Mouse (Mus musculus): ENCODE results near the gene Layn.

Layn gene

DNA sequence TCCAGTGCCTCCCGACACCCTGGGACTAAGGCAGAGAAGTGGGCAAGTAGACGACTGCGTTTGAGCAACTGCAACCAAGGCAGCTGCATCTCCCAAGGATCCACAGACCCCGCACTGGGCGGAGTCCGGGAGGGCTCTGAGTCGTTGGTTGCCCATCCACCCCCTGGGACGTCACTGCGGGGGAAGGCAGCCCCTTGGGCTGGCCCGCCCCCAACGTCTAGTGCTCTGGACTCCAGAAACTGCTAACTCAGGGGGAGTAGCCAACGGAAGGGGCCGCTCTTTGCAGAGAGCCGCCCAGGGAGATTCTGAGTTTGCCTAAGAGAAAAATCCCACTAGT is at the start of gene Layn:
TSS of gene Layn (minus strand) at position 116 of the 337 bp plus-strand sequence.
- DNase-seq, result peak; percentile 99

DNA sequence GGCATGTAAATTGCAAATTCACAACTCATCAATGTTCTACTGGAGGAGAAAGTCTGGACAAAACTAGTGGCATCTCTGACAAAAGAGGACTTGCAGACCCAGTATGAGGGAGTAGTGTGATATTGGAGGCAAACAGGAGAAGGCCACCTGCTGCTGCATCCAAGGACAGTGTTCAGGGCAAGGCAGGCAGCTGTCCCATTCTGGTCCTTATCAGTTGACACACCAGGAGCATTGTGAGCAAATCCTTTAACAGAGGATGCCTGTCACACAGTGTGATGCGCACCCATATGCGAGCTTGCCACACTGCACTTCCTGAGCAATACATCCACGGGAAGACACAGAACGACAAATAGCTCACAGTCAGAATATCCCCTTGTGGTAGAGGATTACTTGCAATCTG is 37.9 kb upstream of the Layn start:
- DNase-seq, result peak; percentile 80

DNA sequence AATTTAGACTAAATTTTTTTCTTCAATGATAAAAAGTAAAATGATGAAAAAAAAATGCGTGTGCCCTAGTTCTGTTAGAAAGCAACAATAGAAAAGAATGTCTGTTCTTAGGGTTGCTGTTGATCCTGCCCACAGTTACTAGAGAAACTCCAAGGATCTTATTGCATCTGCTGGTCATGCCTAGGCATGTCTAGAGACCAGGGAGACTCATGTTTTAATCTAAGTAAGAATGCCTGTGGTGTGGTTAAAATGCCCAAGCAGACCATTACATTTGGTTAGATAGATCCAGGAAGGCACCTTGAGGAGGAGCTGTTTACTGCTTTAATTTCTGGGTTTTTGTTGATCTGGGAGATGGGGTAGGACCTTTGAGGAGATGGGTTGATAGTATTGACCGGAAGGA is 28.9 kb upstream of the Layn start:
- no peak for DNase-seq

DNA sequence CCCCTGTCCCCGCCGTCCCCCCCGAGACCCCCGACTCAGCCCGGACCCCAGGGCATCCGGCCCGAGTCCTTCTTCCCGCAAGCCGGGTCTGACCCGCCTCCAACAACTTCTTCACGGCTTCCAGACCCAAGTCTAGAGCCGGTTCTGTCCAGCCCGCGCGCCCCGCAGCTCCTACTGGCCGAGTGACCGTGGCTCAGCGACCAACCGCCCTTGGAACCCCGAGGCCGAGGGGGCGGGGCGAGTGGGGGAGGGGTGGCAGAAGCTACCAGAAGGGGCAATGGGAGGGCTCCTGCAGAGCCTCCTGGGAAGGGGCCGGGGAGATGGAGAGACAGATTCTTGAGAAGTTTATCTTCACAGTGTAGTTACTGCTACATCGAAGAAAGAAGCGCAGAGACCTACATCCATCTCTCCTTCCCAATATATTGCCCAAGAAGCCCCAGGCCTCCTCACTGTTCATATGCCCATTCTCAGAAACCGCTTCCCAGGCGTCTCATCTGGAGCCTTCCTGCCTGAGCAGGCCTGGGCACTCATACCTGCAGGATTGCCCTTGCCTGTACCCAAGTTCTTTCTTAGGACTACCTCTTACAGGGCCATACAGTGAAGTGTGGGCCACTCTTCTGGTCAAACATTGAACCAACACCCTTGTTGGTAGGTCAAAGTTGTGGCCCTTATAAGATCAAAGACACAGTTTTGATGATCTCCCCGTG is 27.1 kb upstream of the Layn start:
- DNase-seq, result peak; percentile 89

DNA sequence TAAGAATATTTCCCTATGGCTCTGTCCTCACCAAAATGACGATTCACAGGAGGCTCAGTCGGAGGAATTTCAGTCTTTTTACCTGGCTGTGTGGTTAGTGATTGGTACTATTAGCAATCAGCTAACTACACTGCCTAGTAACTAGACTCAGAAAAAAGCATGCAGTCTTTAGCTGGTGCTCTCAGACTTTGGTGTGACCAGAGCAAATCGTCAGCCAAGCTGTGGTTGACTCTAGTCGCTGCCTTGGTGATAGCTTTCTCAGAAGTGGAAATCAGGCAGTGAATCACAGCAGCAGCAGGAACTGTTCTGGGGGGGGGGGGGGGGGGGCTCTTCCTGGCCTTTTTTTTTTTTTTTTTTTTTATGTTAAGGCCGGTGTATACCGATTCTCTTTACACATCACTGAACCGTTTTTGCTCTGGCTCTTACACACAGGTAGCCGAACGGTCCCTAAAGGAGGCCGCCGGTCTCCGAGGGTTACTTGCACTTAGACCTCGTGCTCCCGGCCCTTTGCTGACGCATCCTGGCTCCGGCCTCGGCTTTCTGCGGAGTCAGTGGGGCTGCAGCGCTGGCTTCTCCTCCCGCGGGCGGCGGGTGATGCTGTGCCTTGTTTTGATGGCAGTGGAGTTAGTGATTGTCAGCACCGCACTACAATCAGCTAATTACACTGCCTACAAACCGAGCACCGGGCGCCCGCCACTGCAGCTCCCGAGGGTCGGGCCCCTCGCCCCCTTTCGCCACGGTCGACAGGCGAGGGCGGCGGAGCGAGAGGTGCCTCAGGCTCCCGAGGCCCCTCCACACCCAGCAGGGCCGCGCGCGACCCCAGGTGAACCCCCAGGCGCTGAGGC is 26.3 kb upstream of the Layn start:
- peak; percentile 92 for DNase-seq

DNA sequence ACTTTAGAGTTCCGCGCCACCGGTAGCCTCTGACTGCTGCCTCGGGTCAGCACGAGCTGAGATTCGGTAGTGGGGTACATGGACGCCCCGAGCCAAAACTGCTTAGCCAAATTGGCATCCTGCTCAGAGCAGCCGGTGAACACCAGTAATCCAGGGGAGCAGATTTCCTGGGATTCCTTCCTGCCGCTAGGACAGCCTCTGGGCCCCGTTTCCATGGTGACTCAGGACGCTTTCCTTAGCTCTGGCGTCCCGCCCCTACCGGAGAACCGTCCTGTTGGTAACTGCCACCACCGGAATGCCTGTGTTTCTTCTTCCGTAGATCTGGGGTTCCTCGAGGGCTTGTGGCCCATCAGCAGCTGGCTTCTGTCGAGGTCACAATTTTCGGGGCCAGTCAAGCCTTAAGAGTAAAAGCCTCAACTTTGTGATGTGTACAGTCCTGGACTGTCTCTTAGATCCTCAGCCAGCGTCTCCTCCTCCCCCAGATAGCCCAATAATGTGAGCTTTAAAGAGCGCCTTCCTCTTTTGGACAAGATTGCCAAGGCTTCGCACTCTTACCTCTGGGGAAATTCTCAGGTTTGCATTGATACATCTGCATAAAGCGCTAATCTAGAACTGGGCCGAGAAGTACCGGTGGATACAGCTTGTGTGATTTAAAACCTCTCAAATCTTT is 25.0 kb upstream of the Layn start, which contains the start of gene 4833427G06Rik:
TSS of gene 4833427G06Rik (minus strand) at position 323 of the 670 bp plus-strand sequence.
- DNase-seq, result peak; percentile 92

DNA sequence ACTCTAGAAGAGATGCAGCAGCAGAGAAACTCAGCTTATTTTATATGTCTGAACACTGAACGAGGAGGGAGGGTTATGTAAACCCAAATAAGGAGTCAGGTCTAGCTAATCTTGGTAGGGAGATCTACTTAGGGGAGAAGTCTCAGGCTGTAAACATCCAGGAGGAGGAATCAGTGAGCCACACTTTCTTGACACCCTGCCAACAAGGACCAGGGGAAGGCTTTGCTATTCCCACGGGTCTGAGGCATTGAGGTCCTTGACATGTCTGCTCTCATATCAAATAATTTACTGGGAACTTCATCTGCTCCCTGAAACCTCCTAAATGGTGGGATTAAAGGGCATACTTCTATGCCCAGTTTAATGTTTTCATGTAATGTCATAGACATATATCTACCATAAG is 19.4 kb upstream of the Layn start:
- DNase-seq, result no peak

DNA sequence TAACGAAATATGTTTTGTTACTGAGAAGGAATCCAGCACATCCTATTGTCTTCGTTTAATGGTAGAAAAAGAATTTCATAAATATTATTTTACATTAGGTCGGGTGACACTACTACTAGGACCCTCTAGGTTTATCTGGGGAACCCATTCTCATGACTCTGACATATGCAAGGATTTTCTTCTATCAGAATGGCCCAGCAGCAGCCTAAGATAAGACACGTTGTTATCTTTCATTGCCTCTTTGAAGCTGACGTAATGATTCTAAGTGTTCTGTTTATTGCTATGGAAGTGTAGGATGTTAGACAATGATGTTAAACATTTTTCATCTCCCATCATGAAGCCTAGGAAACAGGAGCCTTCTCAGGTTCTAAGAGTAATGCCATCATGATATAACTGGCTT is 16.8 kb upstream of the Layn start:
- DNase-seq, result no peak

DNA sequence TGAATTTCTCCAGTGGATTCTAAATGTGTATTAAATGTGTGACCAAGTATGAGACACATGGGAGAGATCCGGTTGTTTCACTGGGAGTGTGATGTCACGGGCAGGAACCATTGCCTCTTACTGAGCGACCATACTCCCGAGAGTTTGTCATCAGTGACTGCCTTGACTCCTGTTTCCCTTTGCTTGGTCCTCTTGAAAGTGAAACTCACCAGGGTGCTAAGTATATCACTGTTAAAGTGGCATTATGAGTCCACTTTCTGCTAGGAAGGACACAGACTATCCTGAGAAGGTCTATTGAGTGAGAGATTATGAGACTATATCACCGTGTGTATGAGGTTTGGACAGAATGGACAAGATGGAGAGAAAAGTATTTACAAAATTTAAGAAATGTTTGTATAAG is 4.7 kb upstream of the Layn start:
- peak; percentile 59 for DNase-seq

DNA sequence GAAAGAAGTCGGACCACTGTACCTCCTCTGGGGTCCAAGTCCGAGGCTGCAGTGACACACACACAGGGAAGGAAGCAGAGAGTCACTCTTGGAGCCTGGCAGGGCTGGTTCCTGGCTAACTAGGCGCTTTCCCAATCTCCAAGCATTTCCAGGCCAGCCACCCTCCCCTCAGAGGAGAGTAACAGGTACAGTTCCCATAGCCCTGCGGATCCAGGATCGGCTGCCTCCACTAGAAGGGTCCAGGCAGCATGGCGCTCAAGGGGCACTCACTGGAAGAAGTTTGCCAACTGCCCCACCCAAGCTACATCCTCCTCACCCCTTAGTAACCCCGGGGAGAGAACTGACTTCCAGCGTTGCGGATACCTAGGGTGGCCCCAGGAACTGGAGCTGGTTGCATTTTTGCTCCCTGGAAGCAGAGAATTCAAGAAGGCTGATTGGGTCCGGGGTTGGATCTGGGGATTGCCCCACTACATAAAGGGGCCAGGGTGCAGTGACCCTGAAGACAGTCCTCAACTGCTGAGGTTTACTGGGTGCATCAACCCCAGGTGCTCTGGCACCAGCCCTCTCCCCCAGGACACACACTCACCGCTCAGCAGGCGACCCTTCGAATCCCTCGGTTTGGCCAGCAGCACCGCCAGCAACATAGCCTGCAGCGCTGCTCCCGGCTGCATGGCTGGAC is 455 bp downstream of the Layn start:
- DNase-seq, result peak; percentile 96

DNA sequence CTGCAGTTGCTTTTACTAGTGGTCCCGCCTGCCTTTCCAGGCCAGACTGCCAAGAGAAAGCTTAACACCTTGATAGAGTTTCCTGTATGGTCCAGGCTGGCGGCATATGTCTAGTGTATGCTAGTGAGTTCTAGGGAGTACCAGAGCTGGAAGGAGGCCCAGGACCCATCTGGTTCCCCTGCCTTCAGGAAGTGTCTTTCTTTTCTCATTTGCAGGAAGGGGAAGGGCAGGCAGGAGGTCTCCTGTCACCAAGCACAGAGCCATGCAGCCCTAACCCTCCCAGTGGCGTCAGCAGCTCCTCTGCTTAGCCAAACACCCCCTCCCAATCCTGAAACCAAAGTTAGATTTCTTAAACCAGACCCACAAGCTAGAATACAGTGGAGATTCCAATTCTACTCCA is 1.1 kb downstream of the Layn start:
- peak; percentile 97 for DNase-seq

DNA sequence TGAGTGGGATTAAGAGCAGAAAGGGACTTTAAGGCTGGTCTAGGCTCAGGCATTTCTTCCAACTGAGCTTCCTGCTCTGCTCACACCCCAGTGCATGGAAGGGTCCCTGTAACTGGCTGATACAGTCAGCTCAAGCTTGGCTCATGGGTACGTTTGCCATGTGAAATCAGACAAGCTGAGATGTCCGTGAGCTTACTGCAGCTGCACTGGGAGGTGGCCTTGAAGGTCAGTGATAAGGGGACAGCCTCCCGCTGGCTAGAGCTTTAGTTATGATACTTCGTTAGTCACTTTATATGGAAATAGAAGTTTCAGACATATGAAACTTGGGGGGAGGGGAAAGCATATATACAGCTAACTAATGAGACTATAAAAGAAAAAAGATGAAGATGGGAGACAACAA is 6.1 kb downstream of the Layn start:
- peak; percentile 79 for DNase-seq

DNA sequence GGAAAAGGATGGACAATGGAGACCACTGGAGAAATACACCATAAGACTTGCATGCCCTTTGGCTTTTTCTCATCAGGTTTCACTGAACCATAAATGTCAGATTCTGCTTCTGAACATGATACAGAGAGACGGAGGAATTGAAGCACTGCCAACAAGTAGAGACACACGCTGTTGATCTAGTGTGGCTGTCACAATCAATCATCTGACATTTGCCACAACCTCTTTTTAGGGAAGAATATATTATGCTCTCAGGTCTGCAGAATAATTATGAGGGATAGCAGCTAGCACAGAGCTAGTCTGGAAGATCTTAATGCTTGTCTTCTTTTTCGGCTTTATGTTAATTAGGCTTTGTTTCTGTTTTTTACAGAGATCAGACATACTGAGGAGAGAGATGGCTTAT is 8.7 kb downstream of the Layn start:
- peak; percentile 50 for DNase-seq

DNA sequence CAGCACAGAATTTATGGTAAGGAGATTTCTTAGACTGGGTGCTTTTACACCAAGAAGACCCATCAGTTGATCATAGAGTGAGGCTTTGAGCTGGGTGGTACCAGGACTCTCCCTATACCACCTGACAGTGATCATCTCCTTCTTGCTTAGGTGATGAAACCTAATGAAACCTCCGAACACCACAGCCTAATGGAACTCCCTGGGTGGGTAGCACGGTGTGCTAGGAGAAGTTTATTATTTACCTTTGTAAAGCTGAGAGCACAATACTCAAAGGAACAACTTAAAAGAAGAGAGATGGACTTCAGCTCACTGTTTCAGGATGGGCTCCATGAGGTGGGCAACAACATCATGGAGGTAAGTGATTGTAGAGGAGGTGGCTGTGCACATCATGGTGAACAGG is 16.3 kb downstream of the Layn start, which contains the start of gene Btg4:
TSS of gene Btg4 (plus strand) at position 301 of the 400 bp plus-strand sequence.
- no peak for DNase-seq

DNA sequence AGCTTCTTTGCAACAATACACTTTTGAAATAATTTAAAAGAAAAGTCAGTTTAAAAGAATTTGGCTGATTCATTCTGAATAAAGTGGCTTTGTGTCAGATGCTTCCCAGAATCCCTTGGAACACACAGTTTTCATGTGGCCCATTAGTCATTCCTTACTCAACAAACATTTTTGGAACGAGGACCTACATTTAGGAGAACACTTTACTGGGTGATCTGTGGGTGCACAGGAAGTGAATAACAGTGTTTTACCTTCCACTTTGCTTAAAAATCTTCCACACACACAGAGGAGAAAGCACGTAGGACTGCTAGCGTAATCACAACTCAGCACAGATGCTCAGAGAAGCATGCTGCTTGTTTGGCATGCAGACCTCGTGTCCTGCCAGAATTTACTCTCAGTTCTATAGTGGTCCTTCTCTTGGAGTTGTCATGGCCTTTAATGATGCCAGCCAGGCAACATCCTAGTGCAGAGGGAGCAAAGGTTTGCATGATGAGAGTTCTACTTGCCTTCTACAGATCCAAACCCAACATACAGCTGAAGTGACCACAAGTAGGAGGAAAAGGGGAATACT is 17.9 kb downstream of the Layn start:
- DNase-seq, result peak; percentile 86

DNA sequence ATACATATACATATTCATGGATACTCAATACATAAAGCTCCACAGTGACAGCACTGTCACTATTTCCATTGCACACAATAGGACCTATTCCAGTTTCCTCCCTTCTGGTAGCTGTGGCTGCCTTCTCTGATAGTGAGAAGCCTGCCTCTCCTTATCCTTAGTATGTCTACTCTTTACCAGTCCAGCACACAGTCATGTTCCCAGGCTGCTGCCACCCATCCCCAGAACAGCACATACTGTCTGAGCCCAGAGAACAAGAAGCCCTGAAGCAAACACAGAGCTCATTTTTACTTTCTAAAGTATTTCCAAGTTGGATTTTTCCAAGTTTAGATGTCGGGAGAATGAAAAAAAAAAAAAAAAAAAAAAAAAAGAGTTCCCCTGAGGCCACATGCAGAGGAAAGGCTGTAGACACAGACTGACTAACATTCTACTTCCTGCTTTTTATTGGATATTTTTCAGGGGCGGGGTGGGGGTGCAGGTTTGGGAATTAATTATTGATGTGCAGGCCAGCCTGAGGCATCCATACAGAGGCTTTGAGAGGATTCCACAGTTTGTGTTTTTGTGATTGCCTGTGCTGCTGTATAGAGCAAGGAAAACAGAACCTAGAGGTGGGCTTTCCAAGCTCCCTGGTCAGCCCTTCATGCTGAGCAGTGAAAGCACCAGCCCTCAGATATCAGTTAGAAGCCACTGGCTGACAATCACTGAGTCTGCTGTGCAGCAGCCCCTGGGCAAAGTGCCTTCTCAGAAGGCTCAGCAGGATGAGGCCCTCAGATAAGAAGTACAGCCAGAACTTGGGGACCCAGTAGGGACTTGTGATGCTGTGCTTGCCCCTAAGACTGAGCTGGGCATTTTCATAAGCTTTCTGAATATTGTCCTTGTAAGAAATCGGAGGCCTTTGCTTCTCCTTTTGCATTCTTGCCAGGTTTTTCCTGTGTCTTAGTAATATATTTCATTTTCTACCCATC is 20.3 kb downstream of the Layn start:
- peak; percentile 95 for DNase-seq

DNA sequence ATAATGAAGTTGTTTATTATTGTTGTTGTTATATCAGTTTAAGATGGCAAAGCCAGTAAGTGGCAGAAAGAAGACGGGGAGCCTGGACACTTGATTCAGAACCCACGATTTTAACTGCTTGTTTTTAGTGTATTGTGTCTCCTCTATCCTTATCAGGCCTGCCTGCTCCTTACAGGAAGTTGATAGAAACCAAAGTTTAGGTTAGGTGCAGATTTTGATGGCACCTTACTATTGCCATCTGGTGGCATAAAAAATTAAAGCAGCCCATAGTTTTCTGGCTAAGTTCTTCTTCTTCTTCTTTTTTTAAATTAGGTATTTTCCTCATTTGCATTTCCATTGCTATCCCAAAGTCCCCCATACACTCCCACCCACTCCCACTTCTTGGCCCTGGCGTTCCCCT is 24.7 kb downstream of the Layn start:
- DNase-seq, result no peak

DNA sequence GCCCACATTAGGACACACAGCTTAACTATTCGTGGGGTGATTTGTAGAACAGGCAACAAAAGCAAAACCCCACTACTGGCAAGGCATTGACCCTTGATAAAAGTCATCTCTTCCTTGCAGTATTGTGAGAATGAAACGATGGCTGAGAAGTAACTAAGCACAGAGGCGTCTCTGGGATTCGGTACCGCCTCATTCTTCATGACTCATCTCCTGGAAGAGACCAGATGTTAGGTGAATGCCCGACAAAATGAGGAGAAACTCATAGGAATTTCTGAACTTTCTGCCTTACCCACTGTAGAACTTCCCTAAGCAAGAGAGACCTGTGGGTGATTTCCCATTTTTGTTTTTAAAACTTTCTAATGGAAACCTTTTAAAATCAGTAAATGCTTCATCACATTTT is 34.8 kb downstream of the Layn start:
- DNase-seq, result no peak

DNA sequence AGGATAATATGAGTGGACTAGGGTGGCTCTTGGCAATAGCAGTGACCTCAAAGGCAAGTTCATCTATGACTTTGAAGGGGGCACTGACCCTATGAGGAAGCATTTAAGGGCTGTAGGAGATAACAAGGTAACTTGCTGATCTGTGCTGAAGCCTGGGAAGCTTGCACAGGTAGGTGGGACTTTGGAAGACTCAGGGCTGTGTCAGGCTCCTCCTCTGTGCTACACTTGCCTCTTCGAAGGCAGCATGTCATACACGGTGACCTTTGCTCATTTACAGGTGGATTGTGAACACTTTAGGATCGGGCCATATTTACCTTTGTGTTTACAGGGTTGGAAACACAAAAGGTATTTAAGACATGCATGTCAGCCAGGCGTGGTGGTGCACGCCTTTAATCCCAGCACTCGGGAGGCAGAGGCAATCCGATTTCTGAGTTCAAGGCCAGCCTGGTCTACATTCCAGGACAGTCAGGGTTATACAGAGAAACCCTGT is 35.4 kb downstream of the Layn start:
- no peak for DNase-seq

DNA sequence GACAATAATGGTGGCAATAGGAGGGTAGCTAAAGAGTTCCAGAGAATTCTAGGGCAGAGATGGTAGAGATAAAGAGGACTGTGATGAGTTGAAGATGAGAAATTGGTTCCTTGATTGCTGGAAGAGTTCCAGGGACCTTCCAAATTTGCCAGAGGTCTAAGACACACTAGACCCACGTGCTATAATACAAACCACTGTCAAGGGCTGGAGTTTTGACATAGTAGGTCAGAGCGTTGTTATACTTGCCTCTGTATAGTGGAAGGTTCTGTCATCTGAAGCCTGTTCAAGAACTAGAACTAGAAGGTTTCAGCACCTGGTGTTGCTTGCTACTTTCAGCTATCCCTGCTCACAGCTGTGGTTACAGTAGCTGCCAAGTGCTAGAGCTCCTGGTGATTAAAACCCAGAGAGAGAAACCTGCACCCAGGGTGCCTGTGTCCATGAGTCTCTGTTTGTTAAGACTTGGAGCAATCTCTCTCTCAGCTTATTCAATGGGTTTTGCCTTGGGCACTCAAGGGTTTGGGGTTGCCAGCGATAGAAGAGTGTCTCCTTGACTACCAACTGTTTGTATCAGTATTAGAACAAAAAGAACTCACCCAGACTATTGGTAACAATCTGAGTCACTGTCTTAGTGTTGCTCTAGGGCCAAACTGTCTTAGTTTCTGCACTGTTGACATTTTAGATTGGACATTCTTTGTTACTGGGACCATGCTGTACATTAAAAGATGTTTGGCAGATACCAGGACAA is 43.9 kb downstream of the Layn start:
- DNase-seq, result no peak

DNA sequence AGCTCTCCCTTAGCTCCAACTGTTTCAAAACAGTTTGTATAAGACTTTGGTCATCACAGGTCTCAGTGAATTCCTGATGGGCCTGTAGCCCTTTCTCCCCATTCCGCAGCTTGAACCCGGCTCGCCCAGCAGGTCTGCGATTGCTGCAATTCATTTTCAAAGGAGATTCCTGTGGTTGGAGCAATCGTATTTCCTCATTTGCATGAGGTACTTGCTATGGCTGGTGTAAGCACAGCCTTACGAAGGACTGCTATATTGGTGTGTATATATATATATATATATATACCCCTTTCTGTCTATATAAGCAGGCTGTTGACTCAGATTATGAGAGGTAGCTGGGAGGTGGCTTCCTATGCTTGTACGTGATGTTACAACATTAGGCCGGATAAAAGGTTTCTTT is 44.6 kb downstream of the Layn start:
- DNase-seq, result no peak
